Mouse (Mus musculus): ENCODE measurements around the gene Slc13a2. TPM values are rescaled to one million over a fixed set of nuclear protein-coding genes. Genes with fewer than 3 reads are reported as not detected.

Gene Slc13a2
- polyA plus RNA-seq, 1 experiment from 2014 or later: not detected

DNA sequence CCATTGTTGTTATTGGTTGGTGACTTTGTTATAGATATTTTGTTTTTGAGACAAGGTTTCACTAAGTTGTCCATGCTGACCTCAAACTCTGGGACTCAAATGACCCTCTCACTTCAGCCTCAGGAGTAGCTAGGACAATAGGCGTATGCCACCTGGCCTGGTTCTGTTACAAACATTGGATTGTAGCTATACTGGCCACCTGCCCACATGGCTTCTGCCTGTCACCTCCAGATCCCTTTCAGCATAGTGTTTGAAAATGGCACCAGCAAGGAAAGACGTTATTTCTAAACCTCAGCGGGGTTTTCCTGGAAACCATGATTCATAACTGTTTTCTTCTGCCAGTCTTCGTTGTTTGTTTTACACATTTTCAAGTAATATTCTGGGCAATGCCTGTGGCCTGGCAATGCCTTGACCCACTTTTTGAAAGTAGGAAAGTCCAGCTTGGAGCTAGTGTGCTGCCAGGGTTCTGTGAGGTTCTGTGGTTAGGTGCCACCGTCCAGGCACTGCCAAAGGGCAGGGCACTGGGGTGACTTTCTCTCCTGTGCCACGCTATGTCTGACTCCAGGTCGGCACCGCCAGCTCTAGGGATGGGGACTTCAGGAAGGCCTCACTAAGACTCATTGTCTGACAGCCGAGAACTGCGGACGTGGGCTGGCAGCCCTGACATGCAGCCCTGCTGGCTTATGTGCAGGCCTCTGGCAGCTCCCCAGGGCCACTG, 10.3 kb downstream of the Slc13a2 start:
- Histone ChIP-seq H3K4me3 (ENCODE audit: low read depth, low read length) (no peak overlapping the region), H3K4me2 (ENCODE audit: low read length) (no peak overlapping the region), H3K27ac (ENCODE audit: low read depth, low read length) (no peak overlapping the region), H3K9me3 (replicated peaks; ENCODE audit: control insufficient read depth, low read length) (no peaks in the 10 kb centered on the region), H3K9ac (ENCODE audit: low read length) (no peak overlapping the region), H3K27me3 (replicated peaks; ENCODE audit: control insufficient read depth, insufficient read depth, low read length) (no peaks in the 10 kb centered on the region), H3K36me3 (ENCODE audit: control insufficient read depth, insufficient read depth, low read length) (no peaks in the 10 kb centered on the region), H3K4me1 (ENCODE audit: control insufficient read depth, insufficient read depth, low read length) (no peaks in the 10 kb centered on the region)
- peak; percentile 24 for DNase-seq (ENCODE audit: low spot score)
- no peak for ATAC-seq
- 80% methylated on average over 11 of the region's 11 CpGs for WGBS

DNA sequence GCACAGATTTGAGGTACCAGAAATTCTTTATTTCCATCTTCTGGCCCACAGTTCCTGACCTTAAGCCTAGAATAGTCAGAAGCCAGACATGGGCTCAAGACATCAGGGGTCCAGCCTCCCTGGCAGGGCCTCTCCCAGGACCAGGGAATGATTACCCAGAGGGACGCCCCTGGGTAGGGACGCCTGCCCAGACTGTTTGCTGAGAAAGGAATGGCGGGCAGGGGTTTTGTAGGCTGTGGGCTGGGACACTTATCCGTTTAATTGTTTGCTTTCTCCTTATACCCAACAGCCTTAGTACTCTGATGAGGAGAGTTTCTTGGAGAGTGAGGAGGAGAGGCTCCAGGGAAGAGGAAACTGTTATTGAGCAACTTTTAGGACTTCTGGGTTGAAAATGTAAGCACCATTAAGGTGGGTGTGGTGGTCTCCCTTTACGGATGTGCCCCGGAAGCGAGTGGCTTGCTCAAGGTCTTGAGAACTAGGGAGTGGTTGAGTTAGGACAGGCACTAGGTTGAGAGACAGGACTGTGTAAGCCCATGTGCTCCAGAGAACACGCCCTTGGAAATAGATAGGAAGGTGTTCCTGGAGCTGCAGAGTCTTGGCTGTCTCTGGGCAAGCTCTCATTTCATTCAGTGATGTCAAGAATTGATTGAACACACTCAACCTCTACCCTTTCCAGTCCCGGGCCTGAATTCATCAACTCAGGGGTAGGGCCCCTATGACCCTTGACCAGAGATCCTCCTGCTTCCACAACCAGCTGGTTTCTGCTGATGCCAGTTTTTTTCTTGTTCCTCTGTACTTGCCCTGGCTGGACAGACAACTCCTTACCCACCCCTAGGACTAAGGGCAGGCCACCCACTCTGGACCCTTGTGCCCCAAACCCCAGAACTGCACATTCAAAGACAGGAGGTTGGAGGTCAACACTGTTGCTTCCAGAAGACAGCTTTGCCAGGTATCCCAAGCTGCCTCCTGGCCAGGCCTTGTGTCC, 13.5 kb downstream of the Slc13a2 start:
- H3K27ac ChIP-seq (ENCODE audit: low read depth, low read length): no peak overlapping the region
- H3K4me3 ChIP-seq (ENCODE audit: low read depth, low read length): no peak overlapping the region
- H3K36me3 ChIP-seq (ENCODE audit: control insufficient read depth, insufficient read depth, low read length): no peaks in the 10 kb centered on the region
- 85% methylated on average over 9 of the region's 9 CpGs for WGBS
- no peaks in the 10 kb centered on the region for H3K27me3 ChIP-seq (replicated peaks; ENCODE audit: control insufficient read depth, insufficient read depth, low read length)
- H3K4me2 ChIP-seq (ENCODE audit: low read length): no peak overlapping the region
- H3K9me3 ChIP-seq (replicated peaks; ENCODE audit: control insufficient read depth, low read length): no peaks in the 10 kb centered on the region
- DNase-seq (ENCODE audit: low spot score): no peak
- H3K9ac ChIP-seq (ENCODE audit: low read length): no peak overlapping the region
- ATAC-seq: no peak
- H3K4me1 ChIP-seq (ENCODE audit: control insufficient read depth, insufficient read depth, low read length): no peaks in the 10 kb centered on the region

DNA sequence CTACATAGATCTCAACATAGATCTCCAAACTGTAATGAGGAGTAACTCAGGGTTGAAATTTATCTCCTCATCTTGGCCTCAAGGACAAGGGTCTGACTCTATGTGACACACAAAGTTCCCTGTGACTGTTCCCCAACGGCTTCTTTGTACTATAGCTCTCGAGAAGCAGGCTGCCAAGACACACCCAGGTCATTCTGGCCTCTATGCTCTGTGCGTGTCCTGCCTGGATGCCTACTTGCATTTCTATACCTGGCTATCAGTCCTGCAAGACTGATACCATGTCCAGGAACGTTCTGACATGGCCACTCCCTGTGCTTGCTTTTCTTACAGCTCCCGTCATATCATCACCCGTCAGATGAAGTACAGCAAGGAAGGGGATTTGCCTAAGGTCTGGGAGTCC, 20.0 kb downstream of the Slc13a2 start:
- H3K4me3 ChIP-seq (ENCODE audit: low read depth, low read length): no peak overlapping the region
- H3K4me2 ChIP-seq (ENCODE audit: low read length): no peak overlapping the region
- no peaks in the 10 kb centered on the region for H3K4me1 ChIP-seq (ENCODE audit: control insufficient read depth, insufficient read depth, low read length)
- no peaks in the 10 kb centered on the region for H3K27me3 ChIP-seq (replicated peaks; ENCODE audit: control insufficient read depth, insufficient read depth, low read length)
- ATAC-seq: no peak
- H3K27ac ChIP-seq (ENCODE audit: low read depth, low read length): no peak overlapping the region
- 78% methylated on average over 6 of the region's 6 CpGs for WGBS
- H3K9ac ChIP-seq (ENCODE audit: low read length): no peak overlapping the region
- DNase-seq (ENCODE audit: low spot score): no peak
- H3K9me3 ChIP-seq (replicated peaks; ENCODE audit: control insufficient read depth, low read length): no peaks in the 10 kb centered on the region
- H3K36me3 ChIP-seq (ENCODE audit: control insufficient read depth, insufficient read depth, low read length): no peaks in the 10 kb centered on the region

DNA sequence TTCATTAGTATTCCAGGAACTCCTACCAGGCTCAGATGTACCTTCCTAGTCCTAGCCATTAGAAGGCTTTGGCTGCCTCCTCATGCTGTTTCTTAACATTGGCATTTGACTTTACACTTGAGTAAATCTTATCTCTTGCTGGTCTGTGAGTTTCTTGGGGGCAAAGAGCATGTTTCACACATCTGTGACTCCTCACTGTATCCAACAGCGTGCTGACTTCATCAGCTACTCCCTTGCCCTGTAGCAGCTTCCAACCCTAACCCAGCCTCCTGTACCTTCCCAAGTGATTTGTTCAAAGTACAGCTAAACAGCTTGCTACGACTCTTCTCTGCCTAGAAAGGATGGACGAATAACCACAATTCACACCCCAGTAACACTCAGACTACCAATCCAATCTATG, 20.5 kb downstream of the Slc13a2 start:
- WGBS: 80% methylated on average over 3 of the region's 3 CpGs
- Histone ChIP-seq H3K4me3 (ENCODE audit: low read depth, low read length) (no peak overlapping the region), H3K36me3 (ENCODE audit: control insufficient read depth, insufficient read depth, low read length) (no peaks in the 10 kb centered on the region), H3K27ac (ENCODE audit: low read depth, low read length) (no peak overlapping the region), H3K27me3 (replicated peaks; ENCODE audit: control insufficient read depth, insufficient read depth, low read length) (no peaks in the 10 kb centered on the region), H3K9ac (ENCODE audit: low read length) (no peak overlapping the region), H3K9me3 (replicated peaks; ENCODE audit: control insufficient read depth, low read length) (no peaks in the 10 kb centered on the region), H3K4me1 (ENCODE audit: control insufficient read depth, insufficient read depth, low read length) (no peaks in the 10 kb centered on the region), H3K4me2 (ENCODE audit: low read length) (no peak overlapping the region)
- DNase-seq (ENCODE audit: low spot score) (no peak), ATAC-seq (no peak)

DNA sequence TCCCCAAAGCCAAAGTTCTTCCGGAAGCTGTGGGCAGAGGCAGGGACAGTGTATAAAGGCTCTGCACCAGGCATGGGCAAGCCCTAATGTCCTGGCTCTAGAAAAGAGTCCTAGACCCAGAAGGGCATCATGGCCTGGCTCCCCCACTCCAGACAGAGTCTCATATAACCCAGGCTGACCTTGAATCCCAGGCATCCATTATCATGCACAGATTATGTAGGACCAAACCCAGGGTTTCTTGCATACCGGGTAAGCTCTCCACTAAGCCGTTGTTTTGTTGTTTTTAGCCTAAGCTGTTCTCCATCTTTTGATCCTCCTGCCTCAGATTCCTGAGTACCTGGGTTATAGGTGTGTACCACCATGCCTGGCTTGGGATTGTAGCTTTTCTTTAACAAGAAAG, 21.1 kb downstream of the Slc13a2 start:
- DNase-seq (ENCODE audit: low spot score) (no peak), ATAC-seq (no peak)
- H3K9ac ChIP-seq (ENCODE audit: low read length): no peak overlapping the region
- H3K9me3 ChIP-seq (replicated peaks; ENCODE audit: control insufficient read depth, low read length): no peaks in the 10 kb centered on the region
- 75% methylated on average over 3 of the region's 3 CpGs for WGBS
- no peaks in the 10 kb centered on the region for H3K27me3 ChIP-seq (replicated peaks; ENCODE audit: control insufficient read depth, insufficient read depth, low read length)
- H3K4me2 ChIP-seq (ENCODE audit: low read length): no peak overlapping the region
- H3K27ac ChIP-seq (ENCODE audit: low read depth, low read length): no peak overlapping the region
- no peak overlapping the region for H3K4me3 ChIP-seq (ENCODE audit: low read depth, low read length)
- no peaks in the 10 kb centered on the region for H3K36me3 ChIP-seq (ENCODE audit: control insufficient read depth, insufficient read depth, low read length)
- no peaks in the 10 kb centered on the region for H3K4me1 ChIP-seq (ENCODE audit: control insufficient read depth, insufficient read depth, low read length)

DNA sequence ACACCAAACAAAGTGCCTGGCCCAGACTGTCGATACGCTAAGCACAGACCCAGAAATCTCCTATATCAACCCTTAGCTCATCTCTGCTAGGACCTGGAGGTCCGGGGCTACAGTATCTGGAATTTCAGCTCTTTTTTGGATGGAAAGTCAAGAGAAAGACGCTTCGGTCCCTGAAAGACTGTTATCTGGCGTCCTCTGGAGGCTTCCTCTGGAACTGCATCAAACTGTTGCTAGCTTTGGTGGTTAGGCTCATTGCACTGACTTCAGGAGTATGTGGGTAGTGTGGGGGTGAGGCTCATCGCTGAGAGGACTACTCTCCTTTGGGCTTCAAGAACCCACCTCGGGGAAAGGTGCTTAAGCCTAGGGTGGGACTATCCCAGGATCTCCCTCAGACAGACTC, 22.3 kb downstream of the Slc13a2 start:
- Histone ChIP-seq H3K4me1 (ENCODE audit: control insufficient read depth, insufficient read depth, low read length) (no peaks in the 10 kb centered on the region), H3K4me3 (ENCODE audit: low read depth, low read length) (no peak overlapping the region), H3K27me3 (replicated peaks; ENCODE audit: control insufficient read depth, insufficient read depth, low read length) (no peaks in the 10 kb centered on the region), H3K4me2 (ENCODE audit: low read length) (no peak overlapping the region), H3K9ac (ENCODE audit: low read length) (no peak overlapping the region), H3K9me3 (replicated peaks; ENCODE audit: control insufficient read depth, low read length) (no peaks in the 10 kb centered on the region), H3K27ac (ENCODE audit: low read depth, low read length) (no peak overlapping the region), H3K36me3 (ENCODE audit: control insufficient read depth, insufficient read depth, low read length) (no peaks in the 10 kb centered on the region)
- 22% methylated on average over 8 of the region's 8 CpGs for WGBS
- ATAC-seq (no peak), DNase-seq (ENCODE audit: low spot score) (peak; percentile 79)

DNA sequence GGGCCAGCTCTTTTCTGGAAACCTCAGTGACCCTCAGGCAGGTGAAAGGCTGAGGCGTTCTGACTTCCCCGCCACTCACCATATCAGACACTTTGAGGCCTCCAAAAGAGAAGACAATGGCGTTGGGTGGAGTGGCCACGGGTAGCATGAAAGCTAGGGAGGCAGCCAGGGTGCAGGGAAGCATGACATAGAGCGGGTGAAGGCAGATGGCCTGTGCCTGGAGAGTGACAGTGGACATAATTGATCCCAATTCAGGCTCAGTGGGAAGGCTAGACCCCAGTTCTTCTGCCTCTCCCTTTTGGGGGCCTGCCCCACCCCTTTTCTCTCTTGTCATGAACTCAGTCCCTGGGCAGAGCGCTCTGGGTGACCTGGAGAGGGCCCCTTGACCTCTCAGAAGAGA, 23.8 kb downstream of the Slc13a2 start:
- Histone ChIP-seq H3K4me3 (ENCODE audit: low read depth, low read length) (no peak overlapping the region), H3K9ac (ENCODE audit: low read length) (no peak overlapping the region), H3K9me3 (replicated peaks; ENCODE audit: control insufficient read depth, low read length) (no peaks in the 10 kb centered on the region), H3K4me1 (ENCODE audit: control insufficient read depth, insufficient read depth, low read length) (no peaks in the 10 kb centered on the region), H3K4me2 (ENCODE audit: low read length) (no peak overlapping the region), H3K27me3 (replicated peaks; ENCODE audit: control insufficient read depth, insufficient read depth, low read length) (no peaks in the 10 kb centered on the region), H3K36me3 (ENCODE audit: control insufficient read depth, insufficient read depth, low read length) (no peaks in the 10 kb centered on the region), H3K27ac (ENCODE audit: low read depth, low read length) (no peak overlapping the region)
- ATAC-seq: no peak
- 73% methylated on average over 6 of the region's 6 CpGs for WGBS
- no peak for DNase-seq (ENCODE audit: low spot score)

DNA sequence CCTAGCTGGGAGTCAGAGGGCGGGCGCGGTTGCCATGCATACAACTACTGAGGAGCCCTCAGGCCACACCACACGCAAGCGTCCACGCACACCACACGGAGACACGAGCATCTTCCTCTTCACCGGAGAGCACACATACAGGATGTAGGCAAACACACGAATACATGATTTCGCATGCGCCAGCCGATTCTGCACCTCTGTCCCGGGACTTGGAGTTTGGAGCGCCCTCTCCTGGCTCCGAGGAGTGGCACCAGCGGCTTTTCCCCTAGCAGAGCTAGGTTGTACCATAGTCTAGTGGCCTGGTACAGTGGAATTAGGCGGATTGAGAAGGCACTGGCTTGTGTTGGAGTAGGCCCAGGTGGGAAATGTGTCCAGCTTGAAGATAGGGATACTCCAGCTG, 24.6 kb downstream of the Slc13a2 start:
- H3K9ac ChIP-seq (ENCODE audit: low read length): peak overlapping the region; percentile 3; the same call in 1 of the 2 replicates

DNA sequence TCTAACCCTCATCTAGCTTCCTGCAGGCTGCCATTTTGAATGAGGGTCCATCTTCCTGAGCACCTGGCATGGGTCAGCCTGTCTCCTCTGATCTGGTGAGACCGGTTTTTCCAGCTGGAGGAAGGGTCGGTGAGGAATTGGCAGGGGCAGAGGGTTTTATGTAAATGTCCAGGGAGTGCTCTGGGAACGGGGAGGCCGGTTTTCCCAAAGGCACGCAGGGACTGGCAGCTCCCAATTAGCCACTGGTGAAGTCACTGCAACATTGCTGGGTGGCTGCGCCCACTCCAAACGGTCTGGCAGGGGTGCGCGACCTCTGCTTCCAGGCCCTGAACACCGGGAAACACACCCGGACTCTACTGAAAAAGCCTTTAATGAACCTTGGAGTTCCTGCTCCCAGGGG, 25.1 kb downstream of the Slc13a2 start:
- H3K4me1 ChIP-seq (ENCODE audit: control insufficient read depth, insufficient read depth, low read length): no peaks in the 10 kb centered on the region
- peak overlapping the region; percentile 27 for H3K4me2 ChIP-seq (ENCODE audit: low read length)
- no peaks in the 10 kb centered on the region for H3K9me3 ChIP-seq (replicated peaks; ENCODE audit: control insufficient read depth, low read length)
- 34% methylated on average over 11 of the region's 11 CpGs for WGBS
- H3K4me3 ChIP-seq (ENCODE audit: low read depth, low read length): no peak overlapping the region
- H3K27ac ChIP-seq (ENCODE audit: low read depth, low read length): no peak overlapping the region
- H3K27me3 ChIP-seq (replicated peaks; ENCODE audit: control insufficient read depth, insufficient read depth, low read length): no peaks in the 10 kb centered on the region
- H3K36me3 ChIP-seq (ENCODE audit: control insufficient read depth, insufficient read depth, low read length): no peaks in the 10 kb centered on the region
- no peak for ATAC-seq
- H3K9ac ChIP-seq (ENCODE audit: low read length): peak overlapping the region; percentile 3; the same call in 1 of the 2 replicates
- no peak for DNase-seq (ENCODE audit: low spot score)

More for the DNA sequence above, 24.6 kb downstream of the Slc13a2 start:
- no peaks in the 10 kb centered on the region for H3K9me3 ChIP-seq (replicated peaks; ENCODE audit: control insufficient read depth, low read length)
- DNase-seq (ENCODE audit: low spot score): peak; percentile 86
- no peaks in the 10 kb centered on the region for H3K27me3 ChIP-seq (replicated peaks; ENCODE audit: control insufficient read depth, insufficient read depth, low read length)
- H3K36me3 ChIP-seq (ENCODE audit: control insufficient read depth, insufficient read depth, low read length): no peaks in the 10 kb centered on the region
- no peak overlapping the region for H3K4me3 ChIP-seq (ENCODE audit: low read depth, low read length)
- peak; percentile 26; the same call in 1 of the 2 replicates for ATAC-seq
- peak overlapping the region; percentile 27 for H3K4me2 ChIP-seq (ENCODE audit: low read length)
- WGBS: 14% methylated on average over 18 of the region's 18 CpGs
- H3K27ac ChIP-seq (ENCODE audit: low read depth, low read length): no peak overlapping the region
- no peaks in the 10 kb centered on the region for H3K4me1 ChIP-seq (ENCODE audit: control insufficient read depth, insufficient read depth, low read length)
